Mouse (Mus musculus): ENCODE data around the gene Chd3. TPM values are rescaled to one million over a fixed set of nuclear protein-coding genes. Genes with fewer than 3 reads are reported as not detected.

Gene Chd3
- polyA plus RNA-seq, 1 experiment from 2014 or later, result 135 TPM

- Histone ChIP-seq H3K27ac (no peak overlapping the region), H3K36me3 (peaks cover 85% of the 10 kb centered on the region), H3K4me1 (peaks cover 29% of the 10 kb centered on the region), H3K4me2 (no peak overlapping the region), H3K9ac (no peak overlapping the region), H3K4me3 (no peak overlapping the region), H3K9me3 (no peaks in the 10 kb centered on the region), H3K27me3 (peaks cover 11% of the 10 kb centered on the region; the same call in 1 of the 2 replicates)
- no peak for ATAC-seq (ENCODE audit: insufficient number of reproducible peaks, insufficient read depth, low FRiP score, low TSS enrichment, low read depth)
- 91% methylated on average over 23 of the region's 24 CpGs for WGBS
Measured at GRCm38 (mm10) chr11:69404595-69405396, 35.6 kb upstream of the Chd3 start.

GRCm38 (mm10) chr11:69403691-69404594 lies 34.7 kb upstream of the Chd3 start:
- ATAC-seq (ENCODE audit: insufficient number of reproducible peaks, insufficient read depth, low FRiP score, low TSS enrichment, low read depth), result no peak
- 94% methylated on average over 36 of the region's 38 CpGs for WGBS
- no peak overlapping the region for H3K4me2 ChIP-seq
- H3K36me3 ChIP-seq, result peaks cover 91% of the 10 kb centered on the region
- H3K9me3 ChIP-seq, result no peaks in the 10 kb centered on the region
- no peak overlapping the region for H3K4me3 ChIP-seq
- H3K4me1 ChIP-seq, result peaks cover 31% of the 10 kb centered on the region
- H3K27ac ChIP-seq, result no peak overlapping the region
- H3K27me3 ChIP-seq, result peaks cover 11% of the 10 kb centered on the region; the same call in 1 of the 2 replicates
- no peak overlapping the region for H3K9ac ChIP-seq

- H3K4me1 ChIP-seq, result peaks cover 38% of the 10 kb centered on the region
- H3K27ac ChIP-seq, result no peak overlapping the region
- no peak for ATAC-seq (ENCODE audit: insufficient number of reproducible peaks, insufficient read depth, low FRiP score, low TSS enrichment, low read depth)
- H3K4me2 ChIP-seq, result no peak overlapping the region
- peaks cover 11% of the 10 kb centered on the region; the same call in 1 of the 2 replicates for H3K27me3 ChIP-seq
- H3K4me3 ChIP-seq, result no peak overlapping the region
- H3K36me3 ChIP-seq, result peaks cover 88% of the 10 kb centered on the region
- 85% methylated on average over 12 of the region's 12 CpGs for WGBS
- no peak overlapping the region for H3K9ac ChIP-seq
- H3K9me3 ChIP-seq, result no peaks in the 10 kb centered on the region
Measured at GRCm38 (mm10) chr11:69401987-69402386, 32.8 kb upstream of the Chd3 start.

GRCm38 (mm10) chr11:69401210-69401637 lies 32.0 kb upstream of the Chd3 start:
- Histone ChIP-seq H3K27me3 (peaks cover 11% of the 10 kb centered on the region; the same call in 1 of the 2 replicates), H3K36me3 (peaks cover 81% of the 10 kb centered on the region), H3K27ac (no peak overlapping the region), H3K9ac (no peak overlapping the region), H3K4me1 (peaks cover 46% of the 10 kb centered on the region), H3K4me2 (no peak overlapping the region), H3K4me3 (no peak overlapping the region), H3K9me3 (no peaks in the 10 kb centered on the region)
- WGBS, result 16% methylated on average over 22 of the region's 22 CpGs
- peak; percentile 28; the same call in 1 of the 2 replicates for ATAC-seq (ENCODE audit: insufficient number of reproducible peaks, insufficient read depth, low FRiP score, low TSS enrichment, low read depth)

- peaks cover 11% of the 10 kb centered on the region; the same call in 1 of the 2 replicates for H3K27me3 ChIP-seq
- no peak overlapping the region for H3K27ac ChIP-seq
- H3K4me2 ChIP-seq, result peak overlapping the region; percentile 22
- peaks cover 71% of the 10 kb centered on the region for H3K36me3 ChIP-seq
- no peak for ATAC-seq (ENCODE audit: insufficient number of reproducible peaks, insufficient read depth, low FRiP score, low TSS enrichment, low read depth)
- H3K4me1 ChIP-seq, result peaks cover 48% of the 10 kb centered on the region
- no peaks in the 10 kb centered on the region for H3K9me3 ChIP-seq
- H3K4me3 ChIP-seq, result peak overlapping the region; percentile 9; the same call in 1 of the 2 replicates
- H3K9ac ChIP-seq, result 0 out of 2 replicates have a peak overlapping the region, but pooled peaks have one; percentile 23
- 74% methylated on average over 25 of the region's 25 CpGs for WGBS
Measured at GRCm38 (mm10) chr11:69400083-69400850, 31.1 kb upstream of the Chd3 start.

- H3K27me3 ChIP-seq, result peaks cover 11% of the 10 kb centered on the region; the same call in 1 of the 2 replicates
- no peaks in the 10 kb centered on the region for H3K9me3 ChIP-seq
- 0 out of 2 replicates have a peak overlapping the region, but pooled peaks have one; percentile 23 for H3K9ac ChIP-seq
- peak overlapping the region; percentile 22 for H3K4me2 ChIP-seq
- peaks cover 63% of the 10 kb centered on the region for H3K36me3 ChIP-seq
- no peak for ATAC-seq (ENCODE audit: insufficient number of reproducible peaks, insufficient read depth, low FRiP score, low TSS enrichment, low read depth)
- no peak overlapping the region for H3K27ac ChIP-seq
- H3K4me3 ChIP-seq, result peak overlapping the region; percentile 9; the same call in 1 of the 2 replicates
- 28% methylated on average over 66 of the region's 66 CpGs for WGBS
- H3K4me1 ChIP-seq, result peaks cover 48% of the 10 kb centered on the region
Measured at GRCm38 (mm10) chr11:69399201-69400082, 30.2 kb upstream of the Chd3 start.

- peak overlapping the region; percentile 84 for H3K9ac ChIP-seq
- peaks cover 11% of the 10 kb centered on the region; the same call in 1 of the 2 replicates for H3K27me3 ChIP-seq
- peaks cover 55% of the 10 kb centered on the region for H3K36me3 ChIP-seq
- peak overlapping the region; percentile 74 for H3K4me2 ChIP-seq
- peak overlapping the region; percentile 56 for H3K4me3 ChIP-seq
- ATAC-seq (ENCODE audit: insufficient number of reproducible peaks, insufficient read depth, low FRiP score, low TSS enrichment, low read depth), result no peak
- H3K27ac ChIP-seq, result peak overlapping the region; percentile 95; the same call in 1 of the 2 replicates
- peaks cover 51% of the 10 kb centered on the region for H3K4me1 ChIP-seq
- no peaks in the 10 kb centered on the region for H3K9me3 ChIP-seq
- 28% methylated on average over 21 of the region's 21 CpGs for WGBS
Measured at GRCm38 (mm10) chr11:69398486-69399200, 29.4 kb upstream of the Chd3 start.

- H3K4me2 ChIP-seq, result peak within 1 kb of the TSS; percentile 74
- WGBS, result 6% methylated on average over 16 of the region's 16 CpGs
- H3K36me3 ChIP-seq, result peaks cover 49% of the 10 kb centered on the region
- peak within 1 kb of the TSS; percentile 95 for H3K27ac ChIP-seq
- H3K27me3 ChIP-seq, result peaks cover 11% of the 10 kb centered on the region; the same call in 1 of the 2 replicates
- H3K9ac ChIP-seq, result peak within 1 kb of the TSS; percentile 84
- no peak for ATAC-seq (ENCODE audit: insufficient number of reproducible peaks, insufficient read depth, low FRiP score, low TSS enrichment, low read depth)
- peak within 1 kb of the TSS; percentile 56 for H3K4me3 ChIP-seq
- H3K4me1 ChIP-seq, result peaks cover 51% of the 10 kb centered on the region
- H3K9me3 ChIP-seq, result no peaks in the 10 kb centered on the region
Measured at GRCm38 (mm10) chr11:69398059-69398458, 28.9 kb upstream of the Chd3 start, which contains the start of gene Tmem88. Gene Tmem88, minus strand, starts transcription at chr11:69398234.

- 10% methylated on average over 24 of the region's 24 CpGs for WGBS
- ATAC-seq (ENCODE audit: insufficient number of reproducible peaks, insufficient read depth, low FRiP score, low TSS enrichment, low read depth), result no peak
- Histone ChIP-seq H3K9ac (peak overlapping the region; percentile 84), H3K9me3 (no peaks in the 10 kb centered on the region), H3K36me3 (peaks cover 45% of the 10 kb centered on the region), H3K4me2 (peak overlapping the region; percentile 74), H3K27me3 (peaks cover 11% of the 10 kb centered on the region; the same call in 1 of the 2 replicates), H3K4me3 (peak overlapping the region; percentile 56), H3K27ac (peak overlapping the region; percentile 95), H3K4me1 (peaks cover 51% of the 10 kb centered on the region)
Measured at GRCm38 (mm10) chr11:69397581-69398057, 28.4 kb upstream of the Chd3 start.

Data from embryonic facial prominence, embryonic 13.5 days (tissue).